Mouse (Mus musculus) layer of hippocampus, adult 2 months (tissue): ENCODE measurements around the gene Csnk1e. TPM values are rescaled to one million over a fixed set of nuclear protein-coding genes. Genes with fewer than 3 reads are reported as not detected.

Experiments used
- DNase-seq, 2 experiments: peaks; one replicate each; pipeline ENCODE4 v3.0.0; 2022; ENCODE audit warnings: low spot score in 2 of 2
- H3K27ac ChIP-seq: fragments of 200-600 bp; 2 replicates; pipeline ENCODE4 v1.8.1; 2022
- H3K4me3 ChIP-seq: fragments of 200-600 bp; 2 replicates; pipeline ENCODE4 v1.8.1; 2022; ENCODE audit warnings: mild to moderate bottlenecking
- CTCF ChIP-seq: fragments of 200-600 bp; conservative IDR thresholded peaks from 2 replicates; pipeline ENCODE4 v1.8.1; 2022; ENCODE audit warnings: antibody characterized with exemption, mild to moderate bottlenecking, moderate library complexity
- microRNA-seq, 2 experiments: library from miRNA; unstranded; fragments of <30 nt; microRNA quantifications; one replicate each; pipeline ENCODE4 v1.2.0; 2021
- total RNA-seq, 2 experiments: library from RNA; stranded (reverse); gene quantifications; 2 replicates each; pipeline ENCODE4 v1.2.3; 2021

The Csnk1e gene
- total RNA-seq, 2 experiments from 2014 or later = 104 to 108 TPM

DNA sequence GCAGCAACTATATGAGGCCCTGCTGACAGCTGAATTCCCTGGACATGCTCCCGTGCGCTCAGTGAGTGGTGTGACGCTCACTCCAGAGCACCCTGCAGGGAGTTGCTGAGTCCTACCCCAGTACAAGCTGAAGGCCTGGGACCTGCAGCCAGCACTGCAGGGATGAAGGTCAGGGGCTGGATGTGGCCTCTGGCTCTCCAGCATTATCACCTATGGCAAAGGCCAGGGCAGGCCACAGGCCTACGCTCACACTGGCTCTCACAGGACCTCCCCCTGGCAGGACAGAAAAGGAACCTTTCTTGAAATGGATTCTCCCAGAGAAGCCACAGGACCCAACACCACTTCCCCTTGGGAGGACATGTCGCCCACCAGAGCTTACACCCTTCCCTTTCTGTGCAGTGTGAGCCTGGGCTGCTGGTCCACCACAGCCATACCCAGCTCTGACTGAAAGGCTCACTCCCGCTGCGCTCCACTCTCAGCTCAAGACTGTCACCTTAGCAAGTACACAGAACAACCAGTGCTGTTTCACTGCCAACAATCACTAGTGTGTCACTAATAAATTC is 85.0 kb downstream of the Csnk1e start:
- TF ChIP-seq CTCF = no peak
- DNase-seq = no peak
- Histone ChIP-seq H3K4me3 (no peak overlapping the region), H3K27ac (peak overlapping the region; percentile 3; the same call in 1 of the 2 replicates)

GRCm38 (mm10) chr15:79369452-79370280 is 85.7 kb downstream of the Csnk1e start:
- TF ChIP-seq CTCF = no peak
- Histone ChIP-seq H3K4me3 (no peak overlapping the region), H3K27ac (peak overlapping the region; percentile 77; the same call in 1 of the 2 replicates)
- no peak for DNase-seq

- Histone ChIP-seq H3K4me3 (no peak overlapping the region), H3K27ac (peak overlapping the region; percentile 77)
- no peak for TF ChIP-seq CTCF
- DNase-seq = no peak
These were observed 86.4 kb downstream of the Csnk1e start for GRCm38 (mm10) chr15:79368861-79369440.

DNA sequence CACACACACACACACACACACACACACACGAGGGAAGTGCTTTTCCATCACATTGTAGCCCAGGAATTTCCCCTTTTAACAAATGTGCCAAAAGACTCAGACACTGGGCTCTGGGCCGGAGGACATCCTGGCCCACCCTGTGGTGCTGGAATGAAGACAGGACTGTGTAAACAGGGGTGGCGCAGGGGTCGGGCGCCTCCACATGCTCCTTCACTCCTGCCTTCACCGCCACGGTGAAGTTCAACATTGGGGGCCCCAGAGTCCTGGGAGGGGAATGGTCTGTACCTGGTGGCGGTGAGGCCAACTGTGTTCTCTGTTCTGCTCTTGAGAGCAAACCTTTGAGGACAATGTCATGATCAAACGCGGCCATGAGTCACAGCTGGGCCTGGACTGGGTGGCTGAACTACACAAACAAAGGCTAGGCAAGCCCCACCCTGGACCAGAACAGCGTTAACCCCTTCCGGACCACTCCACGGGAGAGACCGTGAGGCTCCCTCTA is 87.0 kb downstream of the Csnk1e start:
- no peak for TF ChIP-seq CTCF
- DNase-seq = no peak
- H3K27ac ChIP-seq = peak overlapping the region; percentile 77
- H3K4me3 ChIP-seq = no peak overlapping the region

Small RNAs within 50 kb of the gene (microRNA-seq; reads per million reads assigned to microRNA genes)
- gene Gm44302 (0 reads per million in 2 experiments), gene Mir1943 (0.96 to 2.6 reads per million in 2 experiments)

Other genes starting within 250 kb of the Csnk1e start
- 10 to 100 TPM; 46.1 to 49.7 TPM for gene Pick1, start 226.4 kb downstream of the Csnk1e start, total RNA-seq
- under 1 TPM; 0.31 to 0.49 TPM for gene Gm49486, start 226.2 kb downstream of the Csnk1e start, total RNA-seq
- not detected for gene Slc16a8, start 200.8 kb downstream of the Csnk1e start, total RNA-seq
- 1 to 10 TPM; 1.2 to 2.7 TPM for gene Baiap2l2, start 170.0 kb downstream of the Csnk1e start, total RNA-seq
- gene Pla2g6, start 127.2 kb downstream of the Csnk1e start, total RNA-seq = 10 to 100 TPM; 23.8 to 23.9 TPM
- 1 to 10 TPM in 1 of 2 experiments, under 1 TPM in 1; 0.87 to 1.8 TPM for gene Maff, start 108.9 kb downstream of the Csnk1e start, total RNA-seq
- gene Tmem184b, start 52.0 kb downstream of the Csnk1e start, total RNA-seq = 10 to 100 TPM; 53.6 to 56.0 TPM
- gene Kcnj4, start 49.7 kb upstream of the Csnk1e start, total RNA-seq = 10 to 100 TPM; 85.5 to 88.6 TPM
- under 1 TPM in 1 of 2 experiments, not detected in 1; 0.51 TPM for gene Kdelr3, start 60.8 kb upstream of the Csnk1e start, total RNA-seq
- gene Ddx17, start 91.2 kb upstream of the Csnk1e start, total RNA-seq = 100 to 1,000 TPM; 322 to 329 TPM
- 1 to 10 TPM in 1 of 2 experiments, under 1 TPM in 1; 0.79 to 1.3 TPM for gene Dmc1, start 149.5 kb upstream of the Csnk1e start, total RNA-seq
- 10 to 100 TPM; 12.3 to 13.1 TPM for gene Fam227a, start 203.4 kb upstream of the Csnk1e start, total RNA-seq
- 10 to 100 TPM; 39.5 to 45.4 TPM for gene Cby1, start 203.6 kb upstream of the Csnk1e start, total RNA-seq
- 100 to 1,000 TPM in 1 of 2 experiments, 10 to 100 TPM in 1; 99.9 to 105 TPM for gene Tomm22, start 215.3 kb upstream of the Csnk1e start, total RNA-seq
- 10 to 100 TPM; 46.0 to 47.0 TPM for gene Josd1, start 232.4 kb upstream of the Csnk1e start, total RNA-seq
- 10 to 100 TPM; 52.4 to 59.1 TPM for gene Gtpbp1, start 235.3 kb upstream of the Csnk1e start, total RNA-seq